Mouse (Mus musculus): Measurements from ENCODE around the gene Psmd3. TPM values are rescaled to one million over a fixed set of nuclear protein-coding genes. Genes with fewer than 3 reads are reported as not detected.
A peak's percentile ranks its signal among the peaks of the same experiment; 100 is the strongest.

Gene Psmd3
- polyA plus RNA-seq, 2 experiments, result 141 to 208 TPM

DNA sequence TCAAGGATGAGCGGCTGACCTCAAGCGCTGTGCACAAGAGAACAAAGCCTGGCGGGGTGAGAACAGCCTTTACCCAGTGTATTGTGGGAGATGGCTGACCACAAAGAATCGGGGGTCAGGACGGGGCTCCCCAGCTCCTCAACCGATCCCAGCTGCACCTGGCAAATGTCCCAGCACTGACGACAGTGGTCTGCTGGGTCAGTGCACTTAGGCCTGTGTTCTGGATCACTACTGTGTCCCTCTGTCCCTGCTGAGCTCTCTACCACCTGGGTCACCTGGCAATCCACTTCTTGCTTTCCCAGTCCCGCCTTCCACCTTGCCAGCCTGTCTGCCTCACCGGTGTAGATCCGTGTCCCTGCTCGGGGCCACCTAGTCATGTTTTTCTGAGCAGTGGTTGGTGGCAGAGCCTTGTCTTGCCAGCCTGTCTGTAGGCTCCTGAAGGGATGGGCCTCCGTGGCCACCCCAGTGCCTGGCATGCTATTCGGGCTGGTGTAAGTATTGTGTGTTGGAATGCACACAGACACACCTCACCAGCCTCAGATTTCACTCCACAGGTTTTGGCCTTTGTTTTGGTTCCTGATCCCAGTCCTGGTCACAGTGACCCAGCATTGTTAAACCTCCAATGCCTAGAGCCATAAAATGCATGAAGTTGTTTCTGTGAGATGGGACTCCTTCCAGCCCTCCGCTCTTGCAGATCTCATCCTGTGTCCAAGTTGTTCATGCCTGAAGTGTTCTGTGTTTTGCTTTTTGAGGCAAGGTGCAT is 14.3 kb downstream of the Psmd3 start:
- DNase-seq (ENCODE audit: low spot score) (no peak), ATAC-seq (ENCODE audit: low FRiP score, low read depth) (no peak)
- no peak overlapping the region for H3K4me3 ChIP-seq (replicated peaks; ENCODE audit: low read length)
- H3K9ac ChIP-seq (ENCODE audit: low read depth, low read length, severe bottlenecking), result no peak overlapping the region
- no peaks in the 10 kb centered on the region for H3K27me3 ChIP-seq (ENCODE audit: control insufficient read depth, insufficient read depth, low read length)
- H3K4me2 ChIP-seq (replicated peaks; ENCODE audit: low read depth, low read length, severe bottlenecking), result no peak overlapping the region
- H3K27ac ChIP-seq (replicated peaks; ENCODE audit: low read depth, low read length), result no peak overlapping the region
- H3K4me1 ChIP-seq (ENCODE audit: control insufficient read depth, insufficient read depth, low read length), result no peaks in the 10 kb centered on the region
- WGBS, result 89% methylated on average over 14 of the region's 14 CpGs
- no peak for TF ChIP-seq POLR2A (IDR thresholded peaks at IDR 0.05; ENCODE audit: borderline replicate concordance, extremely low read depth, insufficient read depth, insufficient read length)
- H3K9me3 ChIP-seq (ENCODE audit: control insufficient read depth, low read length), result no peaks in the 10 kb centered on the region
- H3K36me3 ChIP-seq (ENCODE audit: control insufficient read depth, insufficient read depth, low read length), result peaks cover 52% of the 10 kb centered on the region

DNA sequence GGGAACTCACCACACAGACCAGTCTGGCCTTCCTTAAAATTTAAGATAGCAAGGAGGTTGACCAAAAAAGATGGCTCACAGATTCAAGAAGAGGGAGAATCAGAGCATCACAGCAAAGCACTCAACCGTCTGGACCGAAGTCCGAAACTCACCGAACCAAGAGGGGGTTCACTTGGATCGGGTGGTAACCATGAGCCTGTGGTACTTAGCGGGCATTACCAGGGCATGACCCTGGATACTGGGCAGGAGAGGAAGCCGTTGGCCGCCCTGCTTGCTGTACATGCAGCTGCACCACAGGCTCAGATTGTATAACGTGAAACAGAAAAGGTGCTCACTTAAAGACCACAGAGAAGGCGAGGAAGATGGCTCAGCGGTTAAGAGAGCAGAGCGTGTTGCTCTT is 14.9 kb downstream of the Psmd3 start:
- Histone ChIP-seq H3K4me1 (ENCODE audit: control insufficient read depth, insufficient read depth, low read length) (no peaks in the 10 kb centered on the region), H3K36me3 (ENCODE audit: control insufficient read depth, insufficient read depth, low read length) (peaks cover 46% of the 10 kb centered on the region), H3K4me2 (replicated peaks; ENCODE audit: low read depth, low read length, severe bottlenecking) (no peak overlapping the region), H3K27ac (replicated peaks; ENCODE audit: low read depth, low read length) (no peak overlapping the region), H3K9ac (ENCODE audit: low read depth, low read length, severe bottlenecking) (no peak overlapping the region), H3K27me3 (ENCODE audit: control insufficient read depth, insufficient read depth, low read length) (no peaks in the 10 kb centered on the region), H3K9me3 (ENCODE audit: control insufficient read depth, low read length) (no peaks in the 10 kb centered on the region), H3K4me3 (replicated peaks; ENCODE audit: low read length) (no peak overlapping the region)
- ATAC-seq (ENCODE audit: low FRiP score, low read depth) (no peak), DNase-seq (ENCODE audit: low spot score) (no peak)
- TF ChIP-seq POLR2A (IDR thresholded peaks at IDR 0.05; ENCODE audit: borderline replicate concordance, extremely low read depth, insufficient read depth, insufficient read length), result no peak
- WGBS, result 89% methylated on average over 12 of the region's 12 CpGs

DNA sequence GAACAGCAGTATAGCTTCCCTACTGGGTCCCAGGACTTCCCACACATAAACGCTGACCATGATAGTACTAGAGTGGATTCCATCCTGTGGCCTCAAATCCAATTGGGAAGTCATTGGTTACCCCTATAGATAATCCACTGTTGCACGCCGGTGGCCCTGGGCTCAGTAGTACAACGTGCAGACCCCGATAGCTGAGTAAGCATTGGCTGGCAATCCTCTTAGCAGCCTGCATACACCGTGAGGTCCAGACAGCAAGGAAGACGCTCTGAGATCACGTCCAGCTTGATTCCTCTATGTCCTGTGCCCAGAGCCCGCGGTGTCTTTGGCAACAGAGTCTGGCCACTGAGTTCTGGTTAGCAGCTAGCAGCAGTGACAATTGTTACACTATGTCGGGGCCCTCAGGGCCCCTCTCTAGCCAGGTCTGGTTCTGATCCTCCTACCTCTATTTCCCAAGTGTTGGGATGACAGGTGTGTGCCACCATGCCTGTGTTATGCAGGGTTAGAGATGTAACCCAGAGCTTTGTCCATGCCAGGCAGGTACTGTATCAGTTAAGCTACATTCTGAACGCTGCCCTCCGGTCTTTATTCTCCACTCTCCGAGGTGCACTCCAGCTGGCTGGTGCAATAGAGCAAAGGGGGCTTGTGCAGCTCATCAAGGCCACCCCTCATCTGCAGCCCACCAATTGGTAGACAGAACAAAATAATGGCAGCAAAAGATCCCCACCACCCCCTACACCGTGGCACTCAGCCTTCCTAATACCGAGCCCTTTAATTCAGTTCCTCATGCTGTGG is 16.7 kb downstream of the Psmd3 start:
- Histone ChIP-seq H3K9me3 (ENCODE audit: control insufficient read depth, low read length) (no peaks in the 10 kb centered on the region), H3K4me3 (replicated peaks; ENCODE audit: low read length) (no peak overlapping the region), H3K9ac (ENCODE audit: low read depth, low read length, severe bottlenecking) (no peak overlapping the region), H3K36me3 (ENCODE audit: control insufficient read depth, insufficient read depth, low read length) (peaks cover 30% of the 10 kb centered on the region), H3K27me3 (ENCODE audit: control insufficient read depth, insufficient read depth, low read length) (no peaks in the 10 kb centered on the region), H3K27ac (replicated peaks; ENCODE audit: low read depth, low read length) (no peak overlapping the region), H3K4me1 (ENCODE audit: control insufficient read depth, insufficient read depth, low read length) (0 out of 2 replicates have a peak, but pooled peaks cover 4% of the 10 kb centered on the region), H3K4me2 (replicated peaks; ENCODE audit: low read depth, low read length, severe bottlenecking) (no peak overlapping the region)
- no peak for DNase-seq (ENCODE audit: low spot score)
- no peak for TF ChIP-seq POLR2A (IDR thresholded peaks at IDR 0.05; ENCODE audit: borderline replicate concordance, extremely low read depth, insufficient read depth, insufficient read length)
- 80% methylated on average over 16 of the region's 16 CpGs for whole genome bisulfite sequencing
- no peak for ATAC-seq (ENCODE audit: low FRiP score, low read depth)

DNA sequence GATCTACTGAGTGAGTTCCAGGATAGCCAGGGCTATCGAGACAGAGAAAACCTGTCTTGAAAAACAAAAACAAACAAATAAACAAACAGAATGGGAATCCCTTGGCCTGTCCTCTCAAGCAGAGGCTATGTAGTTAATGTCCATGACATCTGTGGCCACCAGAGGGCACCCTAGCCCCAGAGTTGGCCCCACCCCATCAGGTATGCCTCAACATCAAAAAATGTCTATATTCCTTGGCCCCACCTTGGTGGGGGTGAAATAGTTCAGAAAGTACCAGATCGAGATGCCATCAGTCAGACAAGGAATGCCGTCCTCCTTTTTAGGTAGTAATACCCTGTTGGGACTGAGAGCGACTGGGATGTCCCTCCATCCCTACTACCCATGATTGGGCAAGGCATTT is 17.6 kb downstream of the Psmd3 start:
- peak; percentile 58 for DNase-seq (ENCODE audit: low spot score)
- ATAC-seq (ENCODE audit: low FRiP score, low read depth), result peak; percentile 69; the same call in 1 of the 2 replicates
- Histone ChIP-seq H3K27me3 (ENCODE audit: control insufficient read depth, insufficient read depth, low read length) (no peaks in the 10 kb centered on the region), H3K4me1 (ENCODE audit: control insufficient read depth, insufficient read depth, low read length) (0 out of 2 replicates have a peak, but pooled peaks cover 4% of the 10 kb centered on the region), H3K4me2 (replicated peaks; ENCODE audit: low read depth, low read length, severe bottlenecking) (no peak overlapping the region), H3K9me3 (ENCODE audit: control insufficient read depth, low read length) (no peaks in the 10 kb centered on the region), H3K36me3 (ENCODE audit: control insufficient read depth, insufficient read depth, low read length) (peaks cover 30% of the 10 kb centered on the region), H3K9ac (ENCODE audit: low read depth, low read length, severe bottlenecking) (no peak overlapping the region), H3K27ac (replicated peaks; ENCODE audit: low read depth, low read length) (no peak overlapping the region), H3K4me3 (replicated peaks; ENCODE audit: low read length) (no peak overlapping the region)
- TF ChIP-seq POLR2A (IDR thresholded peaks at IDR 0.05; ENCODE audit: borderline replicate concordance, extremely low read depth, insufficient read depth, insufficient read length), result no peak
- WGBS, result 36% methylated on average over 4 of the region's 4 CpGs

DNA sequence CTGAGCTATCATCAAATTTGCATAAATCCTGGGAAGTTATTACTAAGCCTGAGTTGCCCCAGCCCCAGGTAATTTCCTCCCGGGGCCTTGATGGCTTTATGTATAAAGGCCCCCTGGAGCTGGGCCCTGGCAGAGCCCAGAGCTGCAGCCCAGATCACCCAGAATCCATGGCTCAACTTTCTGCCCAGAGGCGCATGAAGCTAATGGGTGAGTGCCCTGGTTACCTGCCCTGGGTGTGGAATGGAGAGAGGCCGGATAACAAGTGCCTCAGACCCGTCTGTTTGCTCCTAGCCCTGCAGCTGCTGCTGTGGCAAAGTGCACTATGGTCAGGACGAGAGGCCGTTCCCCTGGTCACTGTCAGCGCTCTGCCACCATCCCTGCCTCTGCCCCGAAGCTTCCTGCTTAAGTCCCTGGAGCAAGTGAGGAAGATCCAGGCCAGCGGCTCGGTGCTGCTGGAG is 18.9 kb downstream of the Psmd3 start, which contains the start of gene Csf3:
Gene Csf3, plus strand, starts transcription at position 51 of the 458 bp plus-strand sequence.
- H3K4me1 ChIP-seq (ENCODE audit: control insufficient read depth, insufficient read depth, low read length), result 0 out of 2 replicates have a peak, but pooled peaks cover 4% of the 10 kb centered on the region
- H3K9me3 ChIP-seq (ENCODE audit: control insufficient read depth, low read length), result no peaks in the 10 kb centered on the region
- H3K36me3 ChIP-seq (ENCODE audit: control insufficient read depth, insufficient read depth, low read length), result peaks cover 30% of the 10 kb centered on the region
- no peak within 1 kb of the TSS for H3K4me2 ChIP-seq (replicated peaks; ENCODE audit: low read depth, low read length, severe bottlenecking)
- no peak within 1 kb of the TSS for H3K4me3 ChIP-seq (replicated peaks; ENCODE audit: low read length)
- no peak within 1 kb of the TSS for H3K27ac ChIP-seq (replicated peaks; ENCODE audit: low read depth, low read length)
- H3K27me3 ChIP-seq (ENCODE audit: control insufficient read depth, insufficient read depth, low read length), result no peaks in the 10 kb centered on the region
- ATAC-seq (ENCODE audit: low FRiP score, low read depth) (no peak), DNase-seq (ENCODE audit: low spot score) (no peak)
- TF ChIP-seq POLR2A (IDR thresholded peaks at IDR 0.05; ENCODE audit: borderline replicate concordance, extremely low read depth, insufficient read depth, insufficient read length), result no peak
- H3K9ac ChIP-seq (ENCODE audit: low read depth, low read length, severe bottlenecking), result no peak within 1 kb of the TSS
- 31% methylated on average over 10 of the region's 10 CpGs for WGBS

Data from limb, embryonic 14.5 days (tissue).